Mouse (Mus musculus) stomach, postnatal 0 days (tissue): Measurements from ENCODE around the gene Armc6.

Experiments
- CTCF ChIP-seq: IDR thresholded peaks from 2 replicates; pipeline ENCODE4 v1.5.1; 2016; ENCODE audit warnings: antibody characterized with exemption, low read depth, mild to moderate bottlenecking, moderate library complexity
- EP300 ChIP-seq: optimal IDR thresholded peaks from 2 replicates; pipeline ENCODE3; 2016; ENCODE audit warnings: antibody characterized with exemption

GRCm38 (mm10) chr8:70283136-70284077, 49.1 kb upstream of the Armc6 start:
- TF ChIP-seq CTCF (no peak), EP300 (no peak)
